Mouse (Mus musculus) naive thymus-derived CD4-positive, alpha-beta T cell, adult 2 months (primary cell): ENCODE measurements around the gene Mettl8.
A peak's percentile ranks its signal among the peaks of the same experiment; 100 is the strongest.

Experiments used
- DNase-seq: peaks from one replicate; pipeline ENCODE4 v3.0.0-alpha.2; 2011; ENCODE audit warnings: low read depth

Gene Mettl8

DNA sequence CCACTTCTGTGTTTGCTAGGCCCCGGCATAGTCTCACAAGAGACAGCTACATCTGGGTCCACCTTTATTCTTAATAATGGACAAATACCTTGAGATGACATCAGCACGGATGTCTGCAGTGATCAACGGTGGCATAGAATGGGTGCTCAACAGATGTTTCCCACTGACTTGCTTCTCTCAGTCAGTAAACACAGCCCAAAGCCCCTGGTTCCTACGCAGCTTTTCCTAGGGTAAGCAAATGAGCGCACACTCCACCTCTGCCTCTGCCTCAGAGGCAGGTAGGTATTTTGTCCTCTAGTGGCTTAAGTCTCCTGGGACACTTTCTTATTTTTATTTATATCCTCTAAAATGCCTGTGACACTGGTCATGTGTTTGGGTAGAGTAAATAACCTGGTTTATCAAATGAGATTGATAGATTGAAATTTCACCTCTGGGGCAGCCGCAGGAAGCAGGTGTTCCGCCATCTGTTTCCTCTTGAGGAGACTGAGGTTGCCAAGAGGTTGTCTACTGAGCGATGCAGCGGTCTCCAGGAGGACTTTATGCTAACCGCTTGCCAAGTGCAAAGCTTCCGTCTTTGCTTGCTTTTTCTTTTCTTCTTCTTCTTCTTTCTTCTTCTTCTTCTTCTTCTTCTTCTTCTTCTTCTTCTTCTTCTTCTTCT, 124.6 kb downstream of the Mettl8 start:
- peak; percentile 63 for DNase-seq

DNA sequence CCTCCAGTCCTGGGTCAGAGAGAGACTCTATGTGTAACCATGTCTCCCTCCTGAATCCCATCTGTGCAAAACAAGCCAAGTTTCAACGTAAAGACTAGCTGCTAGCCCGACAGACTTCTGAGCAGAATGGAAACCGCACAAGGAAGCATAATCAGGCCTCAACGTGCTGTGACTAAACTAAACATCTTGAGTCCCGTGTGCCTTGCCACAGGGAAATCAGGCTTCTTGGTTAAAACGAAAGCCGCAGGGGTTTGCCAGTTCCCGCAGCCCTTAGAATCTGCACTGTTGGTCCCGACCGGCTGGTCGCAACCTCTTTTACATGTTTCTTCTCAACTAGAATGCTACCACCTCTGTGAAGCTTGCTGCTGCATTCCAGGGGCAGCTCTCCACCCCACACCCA, 125.7 kb downstream of the Mettl8 start:
- DNase-seq, result peak; percentile 35

DNA sequence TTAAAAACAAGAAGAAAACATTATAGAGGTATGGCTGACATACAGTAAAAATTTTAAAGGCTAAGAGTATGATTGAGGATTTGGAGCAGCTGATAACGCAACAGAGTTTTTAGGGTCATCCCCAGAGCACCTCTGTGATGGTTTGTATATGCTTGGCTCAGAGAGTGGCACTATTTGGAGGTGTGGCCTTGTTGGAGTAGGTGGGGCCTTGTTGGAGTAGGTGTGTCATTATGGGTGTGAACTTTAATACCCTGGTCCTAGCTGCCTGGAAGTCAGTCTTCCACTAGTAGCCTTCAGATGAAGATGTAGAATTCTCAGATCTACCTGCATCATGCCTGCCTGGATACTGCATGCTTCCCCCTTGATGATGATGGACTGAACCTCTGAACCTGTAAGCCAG, 131.3 kb downstream of the Mettl8 start:
- DNase-seq, result no peak

DNA sequence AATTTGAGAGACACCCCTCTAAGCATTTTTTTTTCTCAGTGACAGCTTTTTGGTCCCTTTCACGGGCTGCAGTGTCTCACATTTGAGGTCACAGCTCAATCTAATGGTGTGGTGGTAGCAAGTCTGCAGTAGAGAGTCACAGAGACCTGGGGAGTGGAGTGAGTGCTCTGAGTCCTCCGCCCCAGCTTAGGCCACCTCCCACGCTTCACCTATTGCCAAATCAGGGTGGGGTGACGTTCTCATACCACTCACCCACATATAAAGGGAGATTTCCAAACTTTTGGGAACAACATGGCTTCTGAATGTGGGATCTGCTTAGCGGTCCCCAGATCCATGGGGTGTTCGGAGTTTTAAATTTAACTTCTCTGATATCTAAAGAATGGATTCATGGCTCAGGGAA, 132.6 kb downstream of the Mettl8 start:
- DNase-seq, result no peak

DNA sequence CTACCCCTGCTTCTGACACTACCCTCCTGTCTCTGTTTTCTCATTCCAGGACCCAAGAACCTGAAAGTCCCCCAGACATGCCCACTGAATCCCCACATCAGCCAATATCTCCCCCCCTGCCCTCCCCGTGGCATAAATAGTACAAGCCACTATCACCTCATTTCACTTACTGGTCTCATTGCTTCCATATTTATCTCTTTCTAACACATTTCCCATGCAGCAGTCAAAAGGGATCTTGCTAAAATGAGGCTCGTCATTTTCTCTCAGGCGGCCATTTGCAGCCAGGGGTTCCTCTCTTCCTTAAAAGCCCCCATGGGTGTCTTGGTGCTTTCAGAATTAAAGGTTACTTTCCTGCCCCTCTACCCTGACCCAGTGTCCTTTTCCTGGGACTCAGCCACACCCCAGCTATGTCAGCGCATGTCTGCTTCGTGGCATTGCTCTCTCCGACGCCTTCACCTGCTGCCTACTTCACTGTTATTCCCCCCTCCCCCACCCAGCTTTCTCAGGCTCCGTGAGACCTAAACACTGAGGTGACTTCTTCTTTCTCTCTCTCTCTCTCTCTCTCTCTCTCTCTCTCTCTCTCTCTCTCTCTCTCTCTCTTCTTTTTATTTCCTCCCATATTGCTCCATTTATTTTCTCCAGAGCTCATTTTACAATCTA, 134.3 kb downstream of the Mettl8 start:
- DNase-seq, result peak; percentile 17

DNA sequence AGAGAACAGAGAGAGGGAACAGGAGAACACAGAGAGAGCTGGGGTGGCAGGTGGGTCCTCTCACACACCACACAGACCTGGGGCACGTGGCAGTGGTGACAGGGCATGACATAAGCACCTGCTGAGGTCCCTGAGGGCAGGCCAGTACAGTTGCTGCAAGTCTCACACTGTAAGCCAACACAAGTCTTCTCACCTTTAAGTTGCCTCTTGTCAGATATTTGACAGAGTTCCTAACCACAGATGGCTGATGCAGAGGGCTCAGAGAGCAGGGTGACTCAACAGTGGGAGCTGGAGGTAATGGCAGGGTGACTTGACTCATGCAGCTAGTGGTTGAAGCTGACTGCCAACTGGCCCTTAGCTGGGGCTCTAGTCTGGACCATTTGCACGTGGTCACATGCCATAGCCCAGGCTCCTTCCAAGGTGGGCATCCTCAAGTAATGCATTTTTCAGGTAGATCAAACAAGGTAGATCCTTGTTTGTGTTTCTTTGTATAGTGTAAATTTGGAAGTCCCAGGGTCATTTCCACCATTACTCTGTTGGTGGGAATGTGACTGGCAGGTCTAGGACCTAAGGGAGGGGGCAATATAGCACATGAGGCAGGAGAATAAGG, 135.4 kb downstream of the Mettl8 start:
- peak; percentile 18 for DNase-seq

DNA sequence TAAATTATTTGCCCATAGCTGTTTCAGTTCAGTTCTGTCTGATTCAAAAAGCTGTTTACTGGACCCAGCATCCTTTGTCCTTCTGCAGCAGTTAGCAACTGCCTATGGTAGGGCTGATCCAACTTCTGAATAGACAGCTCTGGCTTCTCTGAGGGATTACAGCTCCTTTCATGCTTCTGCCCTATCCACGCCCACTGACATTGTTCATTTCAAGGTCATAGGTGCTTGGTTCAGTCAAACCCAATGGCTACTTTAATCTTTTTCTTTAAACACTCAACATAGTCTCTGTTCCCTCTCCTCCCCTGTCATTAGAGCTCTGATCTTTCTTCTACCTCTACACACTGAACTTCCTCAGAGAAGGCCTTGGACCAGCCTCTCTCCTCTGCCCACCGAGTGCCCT, 136.9 kb downstream of the Mettl8 start:
- DNase-seq, result no peak
